Mouse (Mus musculus): Measurements from ENCODE around the gene Mif.

DNA sequence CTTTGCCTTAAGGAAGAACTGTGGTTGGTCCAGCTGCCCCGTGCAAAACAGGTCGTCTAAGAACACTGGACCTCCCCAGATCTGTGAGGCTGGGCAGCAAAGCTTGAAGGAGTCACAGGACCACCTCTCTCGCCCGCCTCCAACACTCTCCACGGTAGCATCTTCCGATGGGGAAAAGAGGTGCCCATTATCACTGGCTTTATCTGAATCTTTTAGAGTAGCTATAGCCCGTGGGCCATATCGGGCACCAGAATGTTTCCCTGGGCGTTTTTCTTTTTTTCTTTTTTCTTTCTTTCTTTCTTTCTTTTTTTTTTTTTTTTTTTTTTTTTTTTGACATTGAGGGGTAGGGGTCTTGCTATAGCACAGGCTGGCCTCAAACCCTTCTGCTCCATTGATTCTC, 25.3 kb downstream of the Mif start:
- TF ChIP-seq CTCF (conservative IDR thresholded peaks at IDR 0.05; ENCODE audit: low read length) (no peak), POU5F1 (IDR thresholded peaks at IDR 0.05; ENCODE audit: borderline replicate concordance, low read length) (no peak), NANOG (IDR thresholded peaks at IDR 0.05; ENCODE audit: borderline replicate concordance, low read length) (no peak)
